Mouse (Mus musculus): Measurements from ENCODE around the gene Sipa1l3.

GRCm38 (mm10) chr7:29303738-29304462 lies 214.5 kb downstream of the Sipa1l3 start, which contains the start of gene Dpf1:
- TF ChIP-seq CTCF (IDR thresholded peaks at IDR 0.05; ENCODE audit: low read depth) (peak; percentile 39; the same call in 1 of the 2 replicates), EP300 (optimal IDR thresholded peaks at IDR 0.05) (no peak)

All from stomach, postnatal 0 days (tissue).